Mouse (Mus musculus) bone marrow, adult 2 months (tissue): Measurements from ENCODE around the gene Plekhg2.
A peak's percentile ranks its signal among the peaks of the same experiment; 100 is the strongest.

Source experiments
- CTCF ChIP-seq: fragments of 200-500 bp; IDR thresholded peaks from 2 replicates; pipeline ENCODE4 v1.5.1; 2011; ENCODE audit warnings: low read length, control low read depth; ENCODE audit not compliant: control insufficient read depth, insufficient read depth
- POLR2A ChIP-seq: fragments of 200-500 bp; IDR thresholded peaks from 2 replicates; pipeline ENCODE4 v1.6.1; 2011; ENCODE audit warnings: low read depth, mild to moderate bottlenecking, control low read depth, low read length, borderline replicate concordance; ENCODE audit not compliant: control insufficient read depth

DNA sequence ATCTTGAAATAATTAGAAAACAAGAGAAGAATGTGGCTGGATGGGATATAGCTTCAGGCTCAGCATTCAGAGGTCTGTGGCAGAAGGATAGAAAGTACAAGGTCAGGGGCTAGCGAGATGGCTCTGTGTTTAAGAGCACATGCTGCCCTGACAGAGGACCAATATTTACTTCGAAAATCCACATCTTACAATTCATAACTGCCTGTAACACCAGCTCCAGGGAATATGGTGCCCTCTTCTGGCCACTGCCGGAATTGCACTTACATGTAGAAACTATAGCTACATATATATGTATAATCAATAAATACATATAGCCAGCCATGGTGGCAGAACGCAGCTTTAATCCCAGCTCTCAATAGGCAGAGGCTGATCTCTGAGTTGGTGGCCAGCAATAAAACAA is 27.8 kb downstream of the Plekhg2 start:
- TF ChIP-seq CTCF (peak; percentile 58), POLR2A (no peak)
